ENCODE assay signal across 22 mouse cellular contexts in genomic region chr13:80514982-80515253, GRCm38 (mm10).
DNase-seq lines count a peak whose midpoint lies in the region; ATAC-seq lines count a peak whose summit lies in the region.
"Had no signal": no experiment of that assay in that cellular context is flagged by ENCODE, and none has a peak within 500 bp of the region (broad histone marks: within the 10 kb centered on the region; RNA-seq: fewer than 3 reads in every experiment).

No protein-coding gene starts in this region.

- no peak overlapping the region for H3K4me3 ChIP-seq in neural tube, embryonic 11.5 days (ENCODE audit: low read depth, low read length)
- H3K4me3 ChIP-seq in midbrain, embryonic 15.5 days: no peak overlapping the region
- H3K4me3 ChIP-seq: heart, adult 2 months; limb, embryonic 13.5 days; liver, embryonic 13.5 days; lung, embryonic 15.5 days; stomach, embryonic 15.5 days had no signal

- H3K4me1 ChIP-seq in neural tube, embryonic 11.5 days (ENCODE audit: control insufficient read depth, insufficient read depth, low read length): no peaks in the 10 kb centered on the region
- H3K4me1 ChIP-seq in midbrain, embryonic 15.5 days: 0 out of 2 replicates have a peak, but pooled peaks cover 3% of the 10 kb centered on the region
- H3K4me1 ChIP-seq: limb, embryonic 13.5 days; liver, embryonic 13.5 days; lung, embryonic 15.5 days; stomach, embryonic 15.5 days had no signal

- no peak overlapping the region for H3K4me2 ChIP-seq in neural tube, embryonic 11.5 days (ENCODE audit: low read depth)
- peak overlapping the region; percentile 11; the same call in 1 of the 2 replicates for H3K4me2 ChIP-seq in midbrain, embryonic 15.5 days
- H3K4me2 ChIP-seq: limb, embryonic 13.5 days; liver, embryonic 13.5 days; lung, embryonic 15.5 days; stomach, embryonic 15.5 days had no signal

- peak; percentile 12 for DNase-seq in embryo, embryonic 10.5 days (ENCODE audit: low spot score)
- DNase-seq in embryo, embryonic 10 days (ENCODE audit: low spot score): no peak
- DNase-seq in neural tube, embryonic 11.5 days (ENCODE audit: low spot score): no peak
- no peak for DNase-seq in neural tube, embryonic 10.5 days (ENCODE audit: extremely low spot score, low spot score)
- DNase-seq in left cerebral cortex, adult 9 months (ENCODE audit: low spot score in 2 of 2): no peak
- no peak for DNase-seq in cerebellum, adult 11 months
- DNase-seq: adrenal gland, adult 2 months; cerebellum, postnatal 10 days; gastrocnemius, postnatal 14 days; heart, adult 2 months; heart, postnatal 4 days; kidney, adult 11 months; liver, embryonic 13.5 days; lung, postnatal 4 days; right cerebral cortex, postnatal 25 days; thymus, adult 18-20 months; thymus, postnatal 4 days had no signal

- H3K9ac ChIP-seq in neural tube, embryonic 11.5 days (ENCODE audit: low read length): no peak overlapping the region
- H3K9ac ChIP-seq in midbrain, embryonic 15.5 days: no peak overlapping the region
- H3K9ac ChIP-seq: limb, embryonic 13.5 days; liver, embryonic 13.5 days; lung, embryonic 15.5 days; stomach, embryonic 15.5 days had no signal

- no peaks in the 10 kb centered on the region for H3K9me3 ChIP-seq in neural tube, embryonic 11.5 days (ENCODE audit: control insufficient read depth, low read length)
- H3K9me3 ChIP-seq in midbrain, embryonic 15.5 days: no peaks in the 10 kb centered on the region
- H3K9me3 ChIP-seq: limb, embryonic 13.5 days; liver, embryonic 13.5 days; lung, embryonic 15.5 days; stomach, embryonic 15.5 days had no signal

- 51% methylated on average over 4 of the region's 4 CpGs for WGBS in neural tube, embryonic 11.5 days
- 25% methylated on average over 4 of the region's 4 CpGs for WGBS in midbrain, embryonic 15.5 days

- H3K36me3 ChIP-seq in neural tube, embryonic 11.5 days (ENCODE audit: control insufficient read depth, insufficient read depth, low read length): no peaks in the 10 kb centered on the region
- H3K36me3 ChIP-seq in midbrain, embryonic 15.5 days (replicated peaks): no peaks in the 10 kb centered on the region
- H3K36me3 ChIP-seq: limb, embryonic 13.5 days; liver, embryonic 13.5 days; lung, embryonic 15.5 days; stomach, embryonic 15.5 days had no signal

- H3K27me3 ChIP-seq in neural tube, embryonic 11.5 days (ENCODE audit: control insufficient read depth, insufficient read depth, low read length): no peaks in the 10 kb centered on the region
- H3K27me3 ChIP-seq in midbrain, embryonic 15.5 days (replicated peaks): no peaks in the 10 kb centered on the region
- H3K27me3 ChIP-seq: limb, embryonic 13.5 days; liver, embryonic 13.5 days; lung, embryonic 15.5 days; stomach, embryonic 15.5 days had no signal

- no peak overlapping the region for H3K27ac ChIP-seq in neural tube, embryonic 11.5 days (ENCODE audit: low read depth, low read length)
- H3K27ac ChIP-seq in midbrain, embryonic 15.5 days: no peak overlapping the region
- H3K27ac ChIP-seq: heart, adult 2 months; limb, embryonic 13.5 days; liver, embryonic 13.5 days; lung, embryonic 15.5 days; stomach, embryonic 15.5 days had no signal

- ATAC-seq in neural tube, embryonic 11.5 days (ENCODE audit: insufficient read depth, low FRiP score, low TSS enrichment): peak; percentile 49
- ATAC-seq in midbrain, embryonic 15.5 days (replicated peaks): peak; percentile 79
- ATAC-seq in granulocyte monocyte progenitor cell, adult 5-6 weeks (replicated peaks; ENCODE audit: poor library complexity, severe bottlenecking): no peak
